Comparison of ENCODE assay signal across 10 mouse cellular contexts in genomic region chr3:37605876-37606238, GRCm38 (mm10). TPM values are rescaled to one million over a fixed set of nuclear protein-coding genes. Genes with fewer than 3 reads are reported as not detected.
DNase-seq lines count a peak whose midpoint lies in the region; ATAC-seq lines count a peak whose summit lies in the region.
"Had no signal": no experiment of that assay in that cellular context is flagged by ENCODE, and none has a peak within 500 bp of the region (broad histone marks: within the 10 kb centered on the region; RNA-seq: fewer than 3 reads in every experiment).

No protein-coding gene starts in this region.

- DNase-seq in hindbrain, embryonic 14.5 days (ENCODE audit: low spot score), result no peak
- no peak for DNase-seq in hindbrain, embryonic 11.5 days (ENCODE audit: low spot score)
- DNase-seq in urinary bladder, postnatal 14 days (ENCODE audit: low spot score), result peak; percentile 25
- DNase-seq in urinary bladder, postnatal 4 days (ENCODE audit: low spot score in 2 of 2), result no peak
- peak; percentile 24 for DNase-seq in heart, postnatal 4 days
- DNase-seq in thymus, postnatal 4 days, result peak; percentile 29
- no peak for DNase-seq in adrenal gland, postnatal 14 days
- DNase-seq in spleen, adult 12 weeks (ENCODE audit: low spot score), result no peak
- DNase-seq: spleen, adult 18-20 months had no signal

- no peak overlapping the region for H3K27ac ChIP-seq in hindbrain, embryonic 14.5 days
- no peak overlapping the region for H3K27ac ChIP-seq in hindbrain, embryonic 11.5 days (ENCODE audit: low read depth, low read length)
- H3K27ac ChIP-seq: midbrain, embryonic 12.5 days had no signal

- WGBS in hindbrain, embryonic 14.5 days, result 92% methylated on average over 10 of the region's 10 CpGs
- 90% methylated on average over 10 of the region's 10 CpGs for WGBS in hindbrain, embryonic 11.5 days

- ATAC-seq in hindbrain, embryonic 14.5 days (ENCODE audit: low FRiP score), result peak; percentile 31; the same call in 1 of the 2 replicates
- no peak for ATAC-seq in hindbrain, embryonic 11.5 days (ENCODE audit: low FRiP score)

- H3K4me3 ChIP-seq in hindbrain, embryonic 14.5 days (replicated peaks; ENCODE audit: low read length), result no peak overlapping the region
- no peak overlapping the region for H3K4me3 ChIP-seq in hindbrain, embryonic 11.5 days (ENCODE audit: low read depth, low read length)
- H3K4me3 ChIP-seq: midbrain, embryonic 12.5 days had no signal

- no peak overlapping the region for H3K4me2 ChIP-seq in hindbrain, embryonic 14.5 days (replicated peaks)
- H3K4me2 ChIP-seq in hindbrain, embryonic 11.5 days (replicated peaks; ENCODE audit: low read depth, low read length), result no peak overlapping the region
- H3K4me2 ChIP-seq: midbrain, embryonic 12.5 days had no signal

- H3K36me3 ChIP-seq in hindbrain, embryonic 14.5 days (replicated peaks; ENCODE audit: control insufficient read depth, insufficient read depth), result no peaks in the 10 kb centered on the region
- H3K36me3 ChIP-seq in hindbrain, embryonic 11.5 days (ENCODE audit: control insufficient read depth, insufficient read depth, low read length), result no peaks in the 10 kb centered on the region
- H3K36me3 ChIP-seq: midbrain, embryonic 12.5 days had no signal

- H3K27me3 ChIP-seq in hindbrain, embryonic 14.5 days (ENCODE audit: control insufficient read depth, insufficient read depth, low read length), result no peaks in the 10 kb centered on the region
- no peaks in the 10 kb centered on the region for H3K27me3 ChIP-seq in hindbrain, embryonic 11.5 days (ENCODE audit: control insufficient read depth, insufficient read depth, low read length)
- H3K27me3 ChIP-seq: midbrain, embryonic 12.5 days had no signal

- H3K4me1 ChIP-seq in hindbrain, embryonic 14.5 days (replicated peaks; ENCODE audit: control insufficient read depth, insufficient read depth, low read length), result peaks cover 9% of the 10 kb centered on the region; the same call in 1 of the 2 replicates
- no peaks in the 10 kb centered on the region for H3K4me1 ChIP-seq in hindbrain, embryonic 11.5 days (replicated peaks; ENCODE audit: control insufficient read depth, insufficient read depth, low read length)

- no peaks in the 10 kb centered on the region for H3K9me3 ChIP-seq in hindbrain, embryonic 14.5 days (ENCODE audit: control insufficient read depth, low read length)
- no peaks in the 10 kb centered on the region for H3K9me3 ChIP-seq in hindbrain, embryonic 11.5 days (ENCODE audit: control insufficient read depth, low read length)
- H3K9me3 ChIP-seq: midbrain, embryonic 12.5 days had no signal

- H3K9ac ChIP-seq in hindbrain, embryonic 14.5 days, result no peak overlapping the region
- no peak overlapping the region for H3K9ac ChIP-seq in hindbrain, embryonic 11.5 days (ENCODE audit: low read depth, low read length)
- H3K9ac ChIP-seq: midbrain, embryonic 12.5 days had no signal

RNA-seq across cellular contexts. Expression of gene Spry1, which starts 33.9 kb away (rescaled TPM):
- 5.8 and 6.7 TPM in 2 replicates for polyA plus RNA-seq in hindbrain, embryonic 14.5 days (2014; fragmentation: Nextera tagmentation; extraction: Ambion mirVana)
- 5.8 and 8.0 TPM in 2 replicates for polyA plus RNA-seq in hindbrain, embryonic 11.5 days (2014; fragmentation: Nextera tagmentation; extraction: Ambion mirVana)
- total RNA-seq in heart, postnatal 4 days (2021), result 10 to 100 TPM; 39.2 to 40.0 TPM
- total RNA-seq in adrenal gland, postnatal 14 days (2021), result 25.0 and 28.0 TPM in 2 replicates

Comparison
In these comparisons a context has a peak if more than half of its experiments do, and no peak if none do; other contexts are left out.
1. DNase-seq: peak in urinary bladder, postnatal 14 days (single experiment), heart, postnatal 4 days (single experiment) and thymus, postnatal 4 days (single experiment); none in hindbrain, embryonic 14.5 days (single experiment), hindbrain, embryonic 11.5 days (single experiment), urinary bladder, postnatal 4 days (0 of 2), adrenal gland, postnatal 14 days (single experiment) and spleen, adult 12 weeks (single experiment).